Comparison of ENCODE assay signal across 9 mouse cellular contexts in the genomic region with DNA sequence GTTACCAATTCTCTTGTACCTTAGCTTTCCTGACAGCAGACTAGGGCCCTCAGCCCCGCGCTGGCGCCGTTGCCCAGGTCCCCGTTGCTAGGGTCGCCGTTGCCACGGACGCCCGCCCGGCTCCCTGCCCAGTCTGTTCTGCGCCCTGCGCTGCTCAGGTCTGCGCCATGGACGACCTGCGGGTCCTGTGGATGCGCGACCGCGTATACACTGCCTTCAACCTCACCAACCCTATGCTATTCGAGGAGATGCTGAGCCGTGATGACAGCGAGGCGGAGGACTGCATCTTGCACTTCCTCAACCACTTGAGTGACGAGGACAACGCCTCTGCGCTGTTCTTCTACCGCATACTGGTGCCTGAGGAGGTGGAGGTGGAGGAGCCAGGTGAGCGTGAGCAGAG. TPM values are rescaled to one million over a fixed set of nuclear protein-coding genes. Genes with fewer than 3 reads are reported as not detected.
DNase-seq lines count a peak whose midpoint lies in the region; ATAC-seq and TF ChIP-seq lines count a peak whose summit lies in the region.
"Had no signal": no experiment of that assay in that cellular context is flagged by ENCODE, and none has a peak within 500 bp of the region (broad histone marks: within the 10 kb centered on the region; RNA-seq: fewer than 3 reads in every experiment).

Gene Dnah10 (plus strand): TSS at position 89 of the 400 bp plus-strand sequence.

- no peak for TF ChIP-seq POLR2A in kidney, adult 2 months (IDR thresholded peaks at IDR 0.05; ENCODE audit: low read depth, low read length)
- no peak for TF ChIP-seq POLR2A in heart, adult 2 months (IDR thresholded peaks at IDR 0.05; ENCODE audit: insufficient read depth, low read depth, low read length)

- 15% methylated on average over 29 of the region's 29 CpGs for WGBS in kidney, postnatal 0 days
- WGBS in kidney, adult 2 months: 29% methylated on average over 29 of the region's 29 CpGs
- 9% methylated on average over 29 of the region's 29 CpGs for WGBS in embryonic facial prominence, embryonic 10.5 days
- 7% methylated on average over 29 of the region's 29 CpGs for WGBS in hindbrain, embryonic 14.5 days
- 8% methylated on average over 29 of the region's 29 CpGs for WGBS in midbrain, embryonic 12.5 days
- 22% methylated on average over 29 of the region's 29 CpGs for WGBS in heart, adult 2 months

- H3K27me3 ChIP-seq in kidney, postnatal 0 days (ENCODE audit: insufficient read depth, low read length): no peaks in the 10 kb centered on the region
- H3K27me3 ChIP-seq in kidney, adult 2 months (replicated peaks; ENCODE audit: control insufficient read depth, insufficient read depth, low read length): no peaks in the 10 kb centered on the region
- peaks cover 7% of the 10 kb centered on the region; the same call in 1 of the 2 replicates for H3K27me3 ChIP-seq in embryonic facial prominence, embryonic 10.5 days (replicated peaks; ENCODE audit: low read depth, poor library complexity, severe bottlenecking)
- peaks cover 3% of the 10 kb centered on the region; the same call in 1 of the 2 replicates for H3K27me3 ChIP-seq in hindbrain, embryonic 14.5 days (ENCODE audit: control insufficient read depth, insufficient read depth, low read length)
- H3K27me3 ChIP-seq in midbrain, embryonic 12.5 days: peaks cover 4% of the 10 kb centered on the region; the same call in 1 of the 2 replicates
- H3K27me3 ChIP-seq in heart, adult 2 months (ENCODE audit: control insufficient read depth, insufficient read depth, low read length): no peaks in the 10 kb centered on the region
- H3K27me3 ChIP-seq: liver, embryonic 13.5 days had no signal

- intact Hi-C loops in heart, adult 2 months (cut with DNase I): no loop called here

- H3K79me2 ChIP-seq in heart, adult 2 months (replicated peaks; ENCODE audit: control insufficient read depth, insufficient read depth, low read length): no peaks in the 10 kb centered on the region

- H3K4me3 ChIP-seq in kidney, postnatal 0 days (replicated peaks; ENCODE audit: low read depth, low read length): no peak within 1 kb of the TSS
- H3K4me3 ChIP-seq in kidney, adult 2 months (ENCODE audit: insufficient read depth, low read depth, low read length): no peak within 1 kb of the TSS
- peak within 1 kb of the TSS; percentile 15; the same call in 1 of the 2 replicates for H3K4me3 ChIP-seq in embryonic facial prominence, embryonic 10.5 days
- H3K4me3 ChIP-seq in hindbrain, embryonic 14.5 days (replicated peaks; ENCODE audit: low read length): no peak within 1 kb of the TSS
- H3K4me3 ChIP-seq in midbrain, embryonic 12.5 days: no peak within 1 kb of the TSS
- H3K4me3 ChIP-seq in heart, adult 2 months: no peak within 1 kb of the TSS
- H3K4me3 ChIP-seq: liver, embryonic 13.5 days had no signal

- peaks cover 21% of the 10 kb centered on the region for H3K36me3 ChIP-seq in kidney, postnatal 0 days (ENCODE audit: insufficient read depth, low read length)
- H3K36me3 ChIP-seq in kidney, adult 2 months (ENCODE audit: control insufficient read depth, insufficient read depth, low read length): peaks cover 5% of the 10 kb centered on the region
- peaks cover 41% of the 10 kb centered on the region for H3K36me3 ChIP-seq in embryonic facial prominence, embryonic 10.5 days (replicated peaks)
- peaks cover 44% of the 10 kb centered on the region for H3K36me3 ChIP-seq in hindbrain, embryonic 14.5 days (replicated peaks; ENCODE audit: control insufficient read depth, insufficient read depth)
- H3K36me3 ChIP-seq in midbrain, embryonic 12.5 days: peaks cover 40% of the 10 kb centered on the region
- no peaks in the 10 kb centered on the region for H3K36me3 ChIP-seq in heart, adult 2 months (ENCODE audit: control insufficient read depth, insufficient read depth, low read length)

- no peak within 1 kb of the TSS for H3K9ac ChIP-seq in kidney, postnatal 0 days (ENCODE audit: low read depth, low read length)
- H3K9ac ChIP-seq in hindbrain, embryonic 14.5 days: no peak within 1 kb of the TSS; the same call in 1 of the 2 replicates
- no peak within 1 kb of the TSS for H3K9ac ChIP-seq in midbrain, embryonic 12.5 days (replicated peaks)
- no peak within 1 kb of the TSS for H3K9ac ChIP-seq in heart, adult 2 months (ENCODE audit: low read depth, low read length)
- H3K9ac ChIP-seq: liver, embryonic 13.5 days had no signal

- TF ChIP-seq CTCF in kidney, postnatal 0 days (IDR thresholded peaks at IDR 0.05; ENCODE audit: low read depth): no peak
- TF ChIP-seq CTCF in kidney, adult 2 months (conservative IDR thresholded peaks at IDR 0.05; ENCODE audit: insufficient read depth, insufficient read length, low read depth, low read length): no peak
- TF ChIP-seq CTCF in heart, adult 2 months (IDR thresholded peaks at IDR 0.05): no peak

- peak; percentile 63; the same call in 1 of the 2 replicates for ATAC-seq in kidney, postnatal 0 days (replicated peaks; ENCODE audit: low FRiP score, low read depth)
- no peak for ATAC-seq in hindbrain, embryonic 14.5 days (ENCODE audit: low FRiP score)
- ATAC-seq in midbrain, embryonic 12.5 days (ENCODE audit: low FRiP score, low read depth): peak; percentile 60; the same call in 1 of the 2 replicates

- TF ChIP-seq EP300 in heart, adult 2 months (IDR thresholded peaks at IDR 0.05; ENCODE audit: insufficient read depth, low read depth, low read length): no peak

- H3K9me3 ChIP-seq in kidney, postnatal 0 days (replicated peaks; ENCODE audit: low read length): no peaks in the 10 kb centered on the region
- no peaks in the 10 kb centered on the region for H3K9me3 ChIP-seq in embryonic facial prominence, embryonic 10.5 days
- no peaks in the 10 kb centered on the region for H3K9me3 ChIP-seq in hindbrain, embryonic 14.5 days (ENCODE audit: control insufficient read depth, low read length)
- H3K9me3 ChIP-seq in midbrain, embryonic 12.5 days: no peaks in the 10 kb centered on the region
- H3K9me3 ChIP-seq: liver, embryonic 13.5 days had no signal

- no peak for DNase-seq in kidney, postnatal 0 days (ENCODE audit: low spot score)
- DNase-seq in kidney, adult 2 months: no peak
- DNase-seq in embryonic facial prominence, embryonic 10.5 days (ENCODE audit: low spot score): peak; percentile 59
- DNase-seq in hindbrain, embryonic 14.5 days (ENCODE audit: low spot score): peak; percentile 36
- DNase-seq in urinary bladder, postnatal 25 days (ENCODE audit: low spot score): no peak
- no peak for DNase-seq in spleen, adult 18-20 months
- DNase-seq in heart, adult 2 months: no peak
- DNase-seq: liver, embryonic 13.5 days had no signal

- H3K4me1 ChIP-seq in kidney, postnatal 0 days (replicated peaks; ENCODE audit: insufficient read depth, low read length): no peaks in the 10 kb centered on the region
- H3K4me1 ChIP-seq in kidney, adult 2 months (ENCODE audit: control insufficient read depth, insufficient read depth, low read length): no peaks in the 10 kb centered on the region
- peaks cover 15% of the 10 kb centered on the region for H3K4me1 ChIP-seq in embryonic facial prominence, embryonic 10.5 days
- peaks cover 5% of the 10 kb centered on the region; the same call in 1 of the 2 replicates for H3K4me1 ChIP-seq in hindbrain, embryonic 14.5 days (replicated peaks; ENCODE audit: control insufficient read depth, insufficient read depth, low read length)
- peaks cover 6% of the 10 kb centered on the region for H3K4me1 ChIP-seq in midbrain, embryonic 12.5 days
- H3K4me1 ChIP-seq in heart, adult 2 months (ENCODE audit: control insufficient read depth, insufficient read depth, low read length): no peaks in the 10 kb centered on the region

- H3K4me2 ChIP-seq in kidney, postnatal 0 days (ENCODE audit: low read length): 0 out of 2 replicates have a peak within 1 kb of the TSS, but pooled peaks have one; percentile 7
- peak within 1 kb of the TSS; percentile 32 for H3K4me2 ChIP-seq in hindbrain, embryonic 14.5 days (replicated peaks)
- H3K4me2 ChIP-seq in midbrain, embryonic 12.5 days (replicated peaks): peak within 1 kb of the TSS; percentile 12; the same call in 1 of the 2 replicates
- H3K4me2 ChIP-seq: liver, embryonic 13.5 days had no signal

- no peak within 1 kb of the TSS for H3K27ac ChIP-seq in kidney, postnatal 0 days
- H3K27ac ChIP-seq in kidney, adult 2 months (ENCODE audit: insufficient read depth, low read depth, low read length): no peak within 1 kb of the TSS
- H3K27ac ChIP-seq in embryonic facial prominence, embryonic 10.5 days (replicated peaks): no peak within 1 kb of the TSS
- H3K27ac ChIP-seq in hindbrain, embryonic 14.5 days: no peak within 1 kb of the TSS
- H3K27ac ChIP-seq in midbrain, embryonic 12.5 days (replicated peaks): no peak within 1 kb of the TSS
- H3K27ac ChIP-seq in heart, adult 2 months: no peak within 1 kb of the TSS
- H3K27ac ChIP-seq: liver, embryonic 13.5 days had no signal

RNA-seq across cellular contexts. Expression of gene Dnah10, which starts in this region (rescaled TPM):
- polyA plus RNA-seq in kidney, postnatal 0 days (2015; fragmentation: Nextera tagmentation; extraction: Ambion mirVana): 0.11 and 0.19 TPM in 2 replicates
- 0.15 and 0.25 TPM in 2 replicates for polyA plus RNA-seq in kidney, adult 2 months (2012; rRNA removed)
- 0.04 and 0.07 TPM in 2 replicates for polyA plus RNA-seq in embryonic facial prominence, embryonic 10.5 days (2016; fragmentation: Nextera tagmentation; extraction: Ambion mirVana)
- 0.09 and 0.24 TPM in 2 replicates for polyA plus RNA-seq in hindbrain, embryonic 14.5 days (2014; fragmentation: Nextera tagmentation; extraction: Ambion mirVana)
- polyA plus RNA-seq in midbrain, embryonic 12.5 days (2016; fragmentation: Nextera tagmentation; extraction: Ambion mirVana): 0.09 and 0.14 TPM in 2 replicates
- under 1 TPM; 0.02 to 0.10 TPM for total RNA-seq in heart, adult 2 months (2021)
- polyA plus RNA-seq in heart, adult 2 months (2012; rRNA removed): 0.06 and 0.27 TPM in 2 replicates
- polyA plus RNA-seq: liver, embryonic 13.5 days had no signal

Comparison
In these comparisons a context has a peak if more than half of its experiments do, and no peak if none do; other contexts are left out.
1. Peak in ATAC-seq and H3K4me2 ChIP-seq in kidney, postnatal 0 days; RNA of the gene not detected or under 1 TPM.
2. Peak in DNase-seq and H3K4me3 ChIP-seq in embryonic facial prominence, embryonic 10.5 days; RNA of the gene not detected or under 1 TPM.
3. Peak in DNase-seq and H3K4me2 ChIP-seq in hindbrain, embryonic 14.5 days; RNA of the gene not detected or under 1 TPM.
4. Peak in ATAC-seq and H3K4me2 ChIP-seq in midbrain, embryonic 12.5 days; RNA of the gene not detected or under 1 TPM.